Mouse (Mus musculus): ENCODE results near the gene Sp100. TPM values are rescaled to one million over a fixed set of nuclear protein-coding genes. Genes with fewer than 3 reads are reported as not detected.
"Not testable (repeated sequence)": the region's sequence is repeated elsewhere in the genome, so short reads cannot be mapped to it uniquely, and the experiment has no call there.

Gene Sp100
- polyA plus RNA-seq, 1 experiment from 2014 or later = 0.72 TPM

DNA sequence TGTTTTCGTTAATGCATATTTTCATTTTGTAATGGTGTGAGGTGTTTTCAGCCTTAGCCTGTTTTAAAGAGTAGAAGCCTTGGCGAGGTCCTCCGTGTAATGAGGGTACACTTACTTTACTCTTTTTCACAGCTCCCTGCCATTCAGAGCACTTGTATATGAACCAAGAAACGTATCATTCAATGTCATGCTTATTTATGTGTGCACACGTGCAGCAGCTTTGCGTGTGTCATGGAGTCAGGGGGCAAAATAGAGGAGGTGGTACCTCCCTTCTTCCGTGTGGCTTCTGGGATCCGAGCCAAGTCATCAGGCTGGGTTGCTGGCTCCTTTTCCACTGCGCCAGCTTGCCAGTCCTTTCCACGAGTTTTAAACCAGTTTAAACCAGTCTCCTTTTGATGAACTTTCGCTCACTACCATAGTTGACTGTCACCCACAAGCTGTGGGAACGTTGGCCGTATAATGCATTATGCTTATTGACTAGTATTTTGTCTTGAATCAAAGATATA, 2.0 kb downstream of the Sp100 start:
- not testable (repeated sequence) for H3K9ac ChIP-seq; H3K27ac ChIP-seq; H3K27me3 ChIP-seq; H3K9me3 ChIP-seq; H3K4me2 ChIP-seq (replicated peaks); H3K36me3 ChIP-seq; ATAC-seq (ENCODE audit: insufficient number of reproducible peaks, insufficient read depth, low FRiP score, low TSS enrichment); H3K4me1 ChIP-seq; H3K4me3 ChIP-seq
- 85% methylated on average over 13 of the region's 13 CpGs for WGBS

DNA sequence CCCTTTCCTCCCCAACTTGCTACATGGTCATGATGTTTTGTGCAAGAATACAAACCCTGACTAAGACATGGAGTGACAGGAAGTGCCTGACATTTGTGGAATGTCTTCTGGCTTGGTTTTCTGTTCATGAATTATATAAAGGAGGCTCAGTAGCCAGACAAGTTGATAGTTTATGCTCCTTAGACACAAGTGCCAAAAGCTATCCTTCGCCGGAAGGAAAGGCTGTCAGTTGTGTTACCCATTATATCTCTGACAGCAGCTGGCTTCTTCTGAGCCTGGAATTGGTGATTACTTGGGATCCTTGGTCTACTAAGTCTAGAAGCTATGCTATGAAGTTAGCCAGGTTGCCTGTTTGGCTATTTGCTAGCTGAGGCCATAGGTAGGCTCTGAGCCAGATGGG, 7.4 kb downstream of the Sp100 start:
- not testable (repeated sequence) for H3K4me1 ChIP-seq; H3K9ac ChIP-seq; H3K9me3 ChIP-seq; ATAC-seq (ENCODE audit: insufficient number of reproducible peaks, insufficient read depth, low FRiP score, low TSS enrichment); H3K27me3 ChIP-seq; H3K4me2 ChIP-seq (replicated peaks); H3K4me3 ChIP-seq; H3K27ac ChIP-seq; H3K36me3 ChIP-seq
- 93% methylated on average over 2 of the region's 2 CpGs for WGBS

DNA sequence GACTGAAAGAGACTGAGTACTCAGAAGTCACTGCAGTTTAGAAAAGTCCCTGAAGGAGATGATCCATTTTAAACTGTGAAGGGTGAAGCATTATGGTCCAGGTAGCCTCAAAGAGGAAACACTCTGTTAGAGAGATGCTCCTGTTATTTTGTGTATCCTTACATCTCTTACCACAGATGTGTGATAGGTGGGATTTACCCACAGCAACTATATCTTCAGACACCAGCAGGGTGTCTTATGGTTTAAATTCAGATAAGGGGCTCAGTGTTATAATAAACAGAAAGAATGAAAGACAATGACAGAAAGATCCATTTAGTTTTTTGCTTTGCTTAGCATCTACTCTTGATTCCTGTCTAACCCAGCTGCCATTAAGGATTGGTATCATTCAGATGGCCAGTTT, 14.5 kb downstream of the Sp100 start:
- no peaks in the 10 kb centered on the region for H3K27me3 ChIP-seq
- no peak overlapping the region for H3K27ac ChIP-seq
- H3K9ac ChIP-seq = no peak overlapping the region
- no peaks in the 10 kb centered on the region for H3K36me3 ChIP-seq
- ATAC-seq (ENCODE audit: insufficient number of reproducible peaks, insufficient read depth, low FRiP score, low TSS enrichment) = no peak
- no peak overlapping the region for H3K4me2 ChIP-seq (replicated peaks)
- H3K9me3 ChIP-seq = no peaks in the 10 kb centered on the region
- no peaks in the 10 kb centered on the region for H3K4me1 ChIP-seq
- H3K4me3 ChIP-seq = no peak overlapping the region

- Histone ChIP-seq H3K9me3 (no peaks in the 10 kb centered on the region), H3K36me3 (no peaks in the 10 kb centered on the region), H3K4me1 (no peaks in the 10 kb centered on the region), H3K27ac (no peak overlapping the region), H3K9ac (no peak overlapping the region), H3K27me3 (no peaks in the 10 kb centered on the region), H3K4me2 (replicated peaks) (no peak overlapping the region), H3K4me3 (no peak overlapping the region)
- ATAC-seq (ENCODE audit: insufficient number of reproducible peaks, insufficient read depth, low FRiP score, low TSS enrichment) = no peak
- WGBS = 44% methylated on average over 4 of the region's 4 CpGs
Observed at GRCm38 (mm10) chr1:85680226-85680625, 30.4 kb downstream of the Sp100 start.

DNA sequence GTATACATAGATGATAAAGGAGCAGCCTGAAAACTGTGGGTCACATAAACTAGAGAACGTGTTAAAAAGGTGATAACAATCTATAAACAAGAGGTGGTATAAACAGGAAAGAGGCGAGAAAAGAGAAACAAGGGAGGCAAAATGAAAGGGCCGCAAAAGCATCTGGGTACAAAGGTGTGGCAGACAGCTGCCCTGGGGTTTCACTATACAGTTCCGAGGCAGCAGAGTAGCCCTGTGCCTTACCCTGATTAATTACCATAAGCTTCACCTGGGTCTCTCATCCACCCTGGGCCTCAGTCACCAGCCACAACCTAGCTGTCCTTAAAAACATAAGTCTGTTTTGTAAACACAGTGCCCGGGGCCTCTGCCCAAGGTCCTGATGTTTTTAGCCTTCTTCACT, 36.9 kb downstream of the Sp100 start:
- H3K4me1 ChIP-seq = no peaks in the 10 kb centered on the region
- WGBS = 72% methylated on average over 5 of the region's 5 CpGs

DNA sequence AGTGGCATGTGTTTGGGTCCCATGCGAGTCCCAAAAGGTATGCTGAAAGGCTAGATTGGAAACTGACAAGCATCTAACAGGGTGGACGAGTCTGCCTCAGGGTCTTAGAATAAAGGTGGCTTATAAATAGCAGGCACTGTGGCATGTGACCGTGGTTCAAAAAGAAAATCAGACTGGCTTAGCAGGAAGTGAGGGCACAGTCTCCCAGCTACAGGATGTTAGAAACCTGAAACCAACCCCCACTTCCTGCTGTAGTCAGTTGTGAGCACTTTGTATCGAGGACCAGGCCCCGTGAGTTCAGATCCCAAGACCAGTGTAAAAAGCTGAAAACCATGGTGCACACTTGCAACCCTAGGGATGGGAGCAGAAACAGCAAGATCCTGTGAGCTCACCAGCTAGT, 37.6 kb downstream of the Sp100 start:
- Histone ChIP-seq H3K9ac (no peak overlapping the region), H3K27me3 (no peaks in the 10 kb centered on the region), H3K4me1 (no peaks in the 10 kb centered on the region), H3K27ac (no peak overlapping the region), H3K36me3 (no peaks in the 10 kb centered on the region), H3K4me3 (no peak overlapping the region), H3K4me2 (replicated peaks) (no peak overlapping the region), H3K9me3 (no peaks in the 10 kb centered on the region)
- no peak for ATAC-seq (ENCODE audit: insufficient number of reproducible peaks, insufficient read depth, low FRiP score, low TSS enrichment)
- WGBS = 27% methylated on average over 5 of the region's 5 CpGs

More for the DNA sequence above, 36.9 kb downstream of the Sp100 start:
- ATAC-seq (ENCODE audit: insufficient number of reproducible peaks, insufficient read depth, low FRiP score, low TSS enrichment) = no peak
- H3K27ac ChIP-seq = no peak overlapping the region
- H3K4me2 ChIP-seq (replicated peaks) = no peak overlapping the region
- H3K36me3 ChIP-seq = no peaks in the 10 kb centered on the region
- no peaks in the 10 kb centered on the region for H3K27me3 ChIP-seq
- no peaks in the 10 kb centered on the region for H3K9me3 ChIP-seq
- H3K4me3 ChIP-seq = no peak overlapping the region
- H3K9ac ChIP-seq = no peak overlapping the region

DNA sequence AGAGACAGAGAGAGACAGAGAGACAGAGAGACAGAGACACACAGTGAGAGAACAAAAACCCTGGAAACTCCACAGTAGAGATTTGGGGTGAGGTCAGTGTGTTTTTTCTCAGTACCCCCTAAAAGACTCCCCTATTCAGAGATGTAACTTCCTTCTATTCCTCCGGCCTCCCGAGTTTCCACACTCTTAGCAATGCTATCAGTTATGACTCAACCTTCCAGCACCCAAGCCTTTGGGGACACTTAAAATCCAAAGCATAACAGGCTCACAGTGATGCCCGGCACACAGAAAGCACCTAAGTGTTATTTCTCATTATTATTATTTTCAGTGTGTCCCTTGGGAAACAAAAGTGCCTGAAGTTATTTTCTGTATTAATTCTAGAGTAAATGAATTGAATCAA, 40.8 kb downstream of the Sp100 start:
- Histone ChIP-seq H3K4me3 (no peak overlapping the region), H3K9ac (no peak overlapping the region), H3K27ac (no peak overlapping the region), H3K36me3 (no peaks in the 10 kb centered on the region), H3K4me1 (no peaks in the 10 kb centered on the region), H3K27me3 (no peaks in the 10 kb centered on the region), H3K4me2 (replicated peaks) (no peak overlapping the region), H3K9me3 (no peaks in the 10 kb centered on the region)
- ATAC-seq (ENCODE audit: insufficient number of reproducible peaks, insufficient read depth, low FRiP score, low TSS enrichment) = no peak
- 84% methylated on average over 3 of the region's 3 CpGs for WGBS

GRCm38 (mm10) chr1:85692281-85692680, 42.5 kb downstream of the Sp100 start:
- 67% methylated on average over 1 of the region's 1 CpGs for WGBS
- Histone ChIP-seq H3K9me3 (no peaks in the 10 kb centered on the region), H3K4me2 (replicated peaks) (no peak overlapping the region)

DNA sequence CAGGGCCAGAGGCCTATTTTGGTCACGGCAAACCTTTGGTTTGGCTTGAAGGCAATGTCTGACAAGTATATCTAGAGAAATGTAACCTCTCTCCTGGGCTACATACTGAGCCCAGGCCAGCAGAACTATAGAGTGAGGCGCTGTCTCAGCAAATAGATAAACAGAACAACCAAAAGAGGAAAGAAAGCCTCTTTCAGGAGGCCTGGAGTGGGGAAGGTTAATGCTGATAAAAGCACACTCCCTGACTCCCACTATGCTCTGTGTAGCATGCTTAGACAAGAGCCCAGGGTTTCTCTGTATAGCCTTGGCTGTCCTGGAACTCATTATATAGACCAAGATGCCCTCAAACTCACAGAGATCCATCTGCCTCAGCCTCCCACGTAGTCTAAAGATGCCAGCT, 43.5 kb downstream of the Sp100 start:
- H3K36me3 ChIP-seq = no peaks in the 10 kb centered on the region

More at GRCm38 (mm10) chr1:85692281-85692680, 42.5 kb downstream of the Sp100 start:
- H3K36me3 ChIP-seq = no peaks in the 10 kb centered on the region
- no peak overlapping the region for H3K27ac ChIP-seq
- no peaks in the 10 kb centered on the region for H3K4me1 ChIP-seq
- H3K4me3 ChIP-seq = no peak overlapping the region
- no peaks in the 10 kb centered on the region for H3K27me3 ChIP-seq
- ATAC-seq (ENCODE audit: insufficient number of reproducible peaks, insufficient read depth, low FRiP score, low TSS enrichment) = no peak
- H3K9ac ChIP-seq = no peak overlapping the region

DNA sequence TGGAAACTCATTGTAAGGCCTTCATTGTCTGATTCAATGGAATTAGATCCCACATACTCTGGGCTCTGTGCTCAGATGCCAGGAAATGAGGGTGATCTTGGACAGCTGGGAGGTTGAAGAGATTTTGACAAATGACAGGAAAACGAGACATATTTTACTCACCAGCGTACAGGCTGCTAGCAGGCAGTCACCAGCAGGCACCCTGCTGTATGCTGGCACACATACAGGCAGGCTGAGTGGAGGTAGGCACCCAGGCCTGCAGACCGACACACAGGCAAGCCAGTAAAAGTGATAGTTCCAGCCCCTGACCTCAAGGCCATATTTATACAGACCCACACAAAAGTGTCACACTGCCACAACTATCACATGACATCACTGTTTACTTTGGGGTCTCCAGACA, 45.9 kb downstream of the Sp100 start:
- Histone ChIP-seq H3K9me3 (no peaks in the 10 kb centered on the region), H3K27ac (no peak overlapping the region), H3K36me3 (no peaks in the 10 kb centered on the region), H3K4me3 (no peak overlapping the region), H3K4me1 (no peaks in the 10 kb centered on the region), H3K4me2 (replicated peaks) (no peak overlapping the region), H3K9ac (no peak overlapping the region), H3K27me3 (no peaks in the 10 kb centered on the region)
- ATAC-seq (ENCODE audit: insufficient number of reproducible peaks, insufficient read depth, low FRiP score, low TSS enrichment) = no peak
- WGBS = 70% methylated on average over 3 of the region's 3 CpGs

More for the DNA sequence above, 43.5 kb downstream of the Sp100 start:
- WGBS = 74% methylated on average over 3 of the region's 3 CpGs
- H3K4me1 ChIP-seq = no peaks in the 10 kb centered on the region
- H3K4me3 ChIP-seq = no peak overlapping the region
- H3K9ac ChIP-seq = no peak overlapping the region
- no peak for ATAC-seq (ENCODE audit: insufficient number of reproducible peaks, insufficient read depth, low FRiP score, low TSS enrichment)
- no peak overlapping the region for H3K4me2 ChIP-seq (replicated peaks)
- no peaks in the 10 kb centered on the region for H3K9me3 ChIP-seq
- no peaks in the 10 kb centered on the region for H3K27me3 ChIP-seq
- no peak overlapping the region for H3K27ac ChIP-seq

DNA sequence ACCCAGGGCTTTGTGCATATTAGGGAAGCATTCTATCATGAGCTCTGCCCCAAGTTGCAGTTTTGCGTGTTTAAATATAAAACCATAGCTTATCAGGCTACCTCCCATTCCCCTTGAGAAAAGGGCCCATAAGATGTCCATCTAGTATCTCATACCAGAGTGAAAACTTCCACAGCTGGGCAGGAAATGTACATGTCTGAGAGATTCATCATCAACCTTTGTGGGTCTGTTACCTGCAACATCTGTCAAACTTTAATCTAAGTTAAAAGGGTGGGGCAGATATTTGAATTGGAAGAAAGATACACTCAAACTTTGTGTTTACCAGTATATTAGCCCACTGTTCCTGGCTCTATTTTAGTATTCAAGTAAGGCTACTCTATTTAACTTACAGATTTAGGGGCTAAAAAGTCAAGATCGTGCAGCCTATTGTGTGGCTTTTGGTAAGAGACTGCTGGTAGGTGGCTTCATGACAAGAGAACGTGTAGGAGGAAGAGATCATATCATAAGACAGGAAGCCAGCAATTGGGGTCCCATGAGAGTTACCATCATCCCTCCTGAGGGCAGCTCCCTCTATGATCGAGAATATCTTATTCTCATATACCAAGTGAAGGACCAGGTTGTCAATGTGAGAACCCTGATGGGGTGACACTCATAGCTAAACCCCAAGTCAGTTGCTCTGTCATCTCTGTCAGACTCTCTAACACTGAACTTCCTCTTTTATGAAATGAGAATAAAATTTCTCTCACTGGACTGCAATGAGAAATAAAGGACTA, 48.1 kb downstream of the Sp100 start:
- no peak overlapping the region for H3K4me3 ChIP-seq
- no peaks in the 10 kb centered on the region for H3K27me3 ChIP-seq
- no peak for ATAC-seq (ENCODE audit: insufficient number of reproducible peaks, insufficient read depth, low FRiP score, low TSS enrichment)
- no peak overlapping the region for H3K27ac ChIP-seq
- no peaks in the 10 kb centered on the region for H3K4me1 ChIP-seq
- no peak overlapping the region for H3K9ac ChIP-seq
- 76% methylated on average over 4 of the region's 4 CpGs for WGBS
- no peaks in the 10 kb centered on the region for H3K36me3 ChIP-seq
- no peaks in the 10 kb centered on the region for H3K9me3 ChIP-seq
- no peak overlapping the region for H3K4me2 ChIP-seq (replicated peaks)

- no peaks in the 10 kb centered on the region for H3K9me3 ChIP-seq
- no peaks in the 10 kb centered on the region for H3K4me1 ChIP-seq
- WGBS = 73% methylated on average over 4 of the region's 4 CpGs
- no peaks in the 10 kb centered on the region for H3K27me3 ChIP-seq
- H3K27ac ChIP-seq = no peak overlapping the region
- H3K36me3 ChIP-seq = no peaks in the 10 kb centered on the region
- H3K9ac ChIP-seq = no peak overlapping the region
- no peak overlapping the region for H3K4me3 ChIP-seq
- ATAC-seq (ENCODE audit: insufficient number of reproducible peaks, insufficient read depth, low FRiP score, low TSS enrichment) = no peak
- no peak overlapping the region for H3K4me2 ChIP-seq (replicated peaks)
Observed at GRCm38 (mm10) chr1:85702531-85702930, 52.7 kb downstream of the Sp100 start.
